Mouse (Mus musculus): ENCODE results near the gene Gng7. TPM values are rescaled to one million over a fixed set of nuclear protein-coding genes. Genes with fewer than 3 reads are reported as not detected.

Gng7 gene
- polyA plus RNA-seq, 1 experiment: 0.63 TPM

GRCm38 (mm10) chr10:80903282-80903681 is 111.5 kb downstream of the Gng7 start:
- no peak for DNase-seq

GRCm38 (mm10) chr10:80902273-80902940 is 112.3 kb downstream of the Gng7 start:
- Histone ChIP-seq H3K36me3 (ENCODE audit: control insufficient read depth, insufficient read depth, low read length) (no peaks in the 10 kb centered on the region; the same call in 1 of the 2 replicates), H3K4me1 (replicated peaks; ENCODE audit: control insufficient read depth, insufficient read depth, low read length) (peaks cover 12% of the 10 kb centered on the region), H3K27me3 (ENCODE audit: control insufficient read depth, insufficient read depth, low read length) (no peaks in the 10 kb centered on the region), H3K27ac (ENCODE audit: control insufficient read depth, insufficient read depth, low read length) (no peak overlapping the region), H3K4me3 (ENCODE audit: control insufficient read depth, insufficient read depth, low read length) (no peak overlapping the region)
- DNase-seq: no peak
- WGBS: 97% methylated on average over 9 of the region's 9 CpGs
- TF ChIP-seq POLR2A (IDR thresholded peaks at IDR 0.05; ENCODE audit: control insufficient read depth, extremely low read depth, insufficient read depth, low read length, poor library complexity) (no peak), CTCF (IDR thresholded peaks at IDR 0.05; ENCODE audit: borderline replicate concordance, control insufficient read depth, extremely low read depth, insufficient read depth, low read length, poor library complexity) (no peak)

More at GRCm38 (mm10) chr10:80903282-80903681, 111.5 kb downstream of the Gng7 start:
- Histone ChIP-seq H3K4me3 (ENCODE audit: control insufficient read depth, insufficient read depth, low read length) (no peak overlapping the region), H3K27ac (ENCODE audit: control insufficient read depth, insufficient read depth, low read length) (no peak overlapping the region), H3K36me3 (ENCODE audit: control insufficient read depth, insufficient read depth, low read length) (no peaks in the 10 kb centered on the region; the same call in 1 of the 2 replicates), H3K27me3 (ENCODE audit: control insufficient read depth, insufficient read depth, low read length) (no peaks in the 10 kb centered on the region), H3K4me1 (replicated peaks; ENCODE audit: control insufficient read depth, insufficient read depth, low read length) (peaks cover 12% of the 10 kb centered on the region)
- 94% methylated on average over 10 of the region's 10 CpGs for WGBS
- no peak for TF ChIP-seq POLR2A (IDR thresholded peaks at IDR 0.05; ENCODE audit: control insufficient read depth, extremely low read depth, insufficient read depth, low read length, poor library complexity)
- no peak for TF ChIP-seq CTCF (IDR thresholded peaks at IDR 0.05; ENCODE audit: borderline replicate concordance, control insufficient read depth, extremely low read depth, insufficient read depth, low read length, poor library complexity)

GRCm38 (mm10) chr10:80901409-80902272 is 113.1 kb downstream of the Gng7 start:
- Histone ChIP-seq H3K27ac (ENCODE audit: control insufficient read depth, insufficient read depth, low read length) (peak overlapping the region; percentile 35; the same call in 1 of the 2 replicates), H3K27me3 (ENCODE audit: control insufficient read depth, insufficient read depth, low read length) (no peaks in the 10 kb centered on the region), H3K4me1 (replicated peaks; ENCODE audit: control insufficient read depth, insufficient read depth, low read length) (peaks cover 12% of the 10 kb centered on the region), H3K36me3 (ENCODE audit: control insufficient read depth, insufficient read depth, low read length) (no peaks in the 10 kb centered on the region; the same call in 1 of the 2 replicates), H3K4me3 (ENCODE audit: control insufficient read depth, insufficient read depth, low read length) (no peak overlapping the region)
- no peak for TF ChIP-seq POLR2A (IDR thresholded peaks at IDR 0.05; ENCODE audit: control insufficient read depth, extremely low read depth, insufficient read depth, low read length, poor library complexity)
- no peak for TF ChIP-seq CTCF (IDR thresholded peaks at IDR 0.05; ENCODE audit: borderline replicate concordance, control insufficient read depth, extremely low read depth, insufficient read depth, low read length, poor library complexity)
- no peak for DNase-seq
- WGBS: 96% methylated on average over 19 of the region's 19 CpGs

- Histone ChIP-seq H3K4me1 (replicated peaks; ENCODE audit: control insufficient read depth, insufficient read depth, low read length) (peaks cover 12% of the 10 kb centered on the region), H3K4me3 (ENCODE audit: control insufficient read depth, insufficient read depth, low read length) (peak within 1 kb of the TSS; percentile 69), H3K36me3 (ENCODE audit: control insufficient read depth, insufficient read depth, low read length) (no peaks in the 10 kb centered on the region; the same call in 1 of the 2 replicates), H3K27ac (ENCODE audit: control insufficient read depth, insufficient read depth, low read length) (peak within 1 kb of the TSS; percentile 35; the same call in 1 of the 2 replicates), H3K27me3 (ENCODE audit: control insufficient read depth, insufficient read depth, low read length) (no peaks in the 10 kb centered on the region)
- WGBS: under 1% methylated on average over 72 of the region's 72 CpGs
- peak; percentile 97 for DNase-seq
- TF ChIP-seq CTCF (IDR thresholded peaks at IDR 0.05; ENCODE audit: borderline replicate concordance, control insufficient read depth, extremely low read depth, insufficient read depth, low read length, poor library complexity): peak; percentile 39; the same call in 1 of the 2 replicates
- peak; percentile 53 for TF ChIP-seq POLR2A (IDR thresholded peaks at IDR 0.05; ENCODE audit: control insufficient read depth, extremely low read depth, insufficient read depth, low read length, poor library complexity)
Observed at GRCm38 (mm10) chr10:80900318-80901247, 114.2 kb downstream of the Gng7 start, which contains the start of gene Timm13. Gene Timm13 (minus strand): TSS chr10:80900969.

GRCm38 (mm10) chr10:80899591-80900317 is 115.0 kb downstream of the Gng7 start:
- Histone ChIP-seq H3K27me3 (ENCODE audit: control insufficient read depth, insufficient read depth, low read length) (no peaks in the 10 kb centered on the region), H3K36me3 (ENCODE audit: control insufficient read depth, insufficient read depth, low read length) (no peaks in the 10 kb centered on the region; the same call in 1 of the 2 replicates), H3K4me1 (replicated peaks; ENCODE audit: control insufficient read depth, insufficient read depth, low read length) (peaks cover 12% of the 10 kb centered on the region), H3K4me3 (ENCODE audit: control insufficient read depth, insufficient read depth, low read length) (peak overlapping the region; percentile 69), H3K27ac (ENCODE audit: control insufficient read depth, insufficient read depth, low read length) (no peak overlapping the region)
- TF ChIP-seq CTCF (IDR thresholded peaks at IDR 0.05; ENCODE audit: borderline replicate concordance, control insufficient read depth, extremely low read depth, insufficient read depth, low read length, poor library complexity): no peak
- TF ChIP-seq POLR2A (IDR thresholded peaks at IDR 0.05; ENCODE audit: control insufficient read depth, extremely low read depth, insufficient read depth, low read length, poor library complexity): no peak
- WGBS: 25% methylated on average over 25 of the region's 25 CpGs
- no peak for DNase-seq
